Mouse (Mus musculus): ENCODE results near the gene Pde7b.

DNA sequence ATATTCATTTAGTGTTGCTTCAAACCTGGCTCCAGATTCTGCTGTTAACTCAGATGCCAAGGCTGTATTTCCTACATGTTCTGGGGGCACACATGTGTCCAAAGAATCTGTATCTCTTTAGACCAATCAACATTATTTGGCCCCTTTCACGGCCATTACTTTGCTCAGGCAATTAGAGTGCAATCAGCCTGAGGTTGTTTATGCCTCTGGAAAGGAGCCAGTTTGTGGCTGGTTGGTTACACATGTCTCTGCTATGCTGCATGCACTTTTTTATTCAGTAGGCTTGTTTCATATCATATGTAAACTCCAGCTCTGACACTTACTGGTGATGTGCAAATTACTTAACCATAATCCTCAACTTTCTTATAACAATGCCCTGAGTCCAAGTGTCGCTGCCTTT is 287.9 kb downstream of the Pde7b start:
- TF ChIP-seq CTCF (IDR thresholded peaks at IDR 0.05; ENCODE audit: low read depth) (no peak), EP300 (IDR thresholded peaks at IDR 0.05; ENCODE audit: low read depth) (no peak)
